Mouse (Mus musculus): ENCODE results near the gene Surf4. TPM values are rescaled to one million over a fixed set of nuclear protein-coding genes. Genes with fewer than 3 reads are reported as not detected.
A peak's percentile ranks its signal among the peaks of the same experiment; 100 is the strongest.
"Not testable (repeated sequence)": the region's sequence is repeated elsewhere in the genome, so short reads cannot be mapped to it uniquely, and the experiment has no call there.

Surf4 gene
- total RNA-seq, 2 experiments from 2014 or later: 77.9 to 83.1 TPM

GRCm38 (mm10) chr2:26905936-26906335 is 27.8 kb downstream of the Surf4 start:
- DNase-seq: no peak

GRCm38 (mm10) chr2:26903311-26903710 is 30.4 kb downstream of the Surf4 start:
- no peak for DNase-seq

GRCm38 (mm10) chr2:26902467-26903220 is 31.1 kb downstream of the Surf4 start, which contains the start of gene Surf6:
Surf6 (minus strand) TSS chr2:26902879.
- DNase-seq: peak; percentile 96 to 97

- DNase-seq: no peak
These were observed 31.8 kb downstream of the Surf4 start for GRCm38 (mm10) chr2:26901834-26902400.

- DNase-seq: no peak
These were observed 33.0 kb downstream of the Surf4 start for GRCm38 (mm10) chr2:26900731-26901130.

GRCm38 (mm10) chr2:26895898-26896297 is 37.8 kb downstream of the Surf4 start:
- DNase-seq: no peak

GRCm38 (mm10) chr2:26886170-26886569 is 47.6 kb downstream of the Surf4 start:
- not testable (repeated sequence) for DNase-seq

- not testable (repeated sequence) for DNase-seq
These were observed 48.2 kb downstream of the Surf4 start for GRCm38 (mm10) chr2:26885541-26885940.

- DNase-seq: no peak
These were observed 55.2 kb downstream of the Surf4 start for GRCm38 (mm10) chr2:26878571-26878970.

GRCm38 (mm10) chr2:26870666-26871065 is 63.1 kb downstream of the Surf4 start:
- no peak for DNase-seq

Other genes starting within 250 kb of the Surf4 start
- not detected for gene Abo, start 68.9 kb downstream of the Surf4 start, total RNA-seq (2021)
- 10 to 100 TPM; 11.7 to 14.2 TPM for gene Surf6, start 31.0 kb downstream of the Surf4 start, total RNA-seq (2021)
- gene Med22, start 23.3 kb downstream of the Surf4 start, total RNA-seq (2021): 10 to 100 TPM; 24.7 to 25.6 TPM
- 100 to 1,000 TPM; 282 to 289 TPM for gene Rpl7a, start 23.2 kb downstream of the Surf4 start, total RNA-seq (2021)
- 10 to 100 TPM; 12.8 to 15.3 TPM for gene Surf2, start 17.6 kb downstream of the Surf4 start, total RNA-seq (2021)
- 10 to 100 TPM; 61.3 to 61.6 TPM for gene Surf1, start 17.4 kb downstream of the Surf4 start, total RNA-seq (2021)
- not detected for gene Stkld1, start 119 bp upstream of the Surf4 start, total RNA-seq (2021)
- 10 to 100 TPM; 11.1 to 12.1 TPM for gene Rexo4, start 30.5 kb upstream of the Surf4 start, total RNA-seq (2021)
- gene Adamts13, start 39.5 kb upstream of the Surf4 start, total RNA-seq (2021): not detected
- gene Cacfd1, start 76.0 kb upstream of the Surf4 start, total RNA-seq (2021): 10 to 100 TPM; 45.6 to 48.8 TPM
- gene Slc2a6, start 94.1 kb upstream of the Surf4 start, total RNA-seq (2021): under 1 TPM; 0.17 to 0.31 TPM
- not detected for gene Mymk, start 138.3 kb upstream of the Surf4 start, total RNA-seq (2021)
- gene Adamtsl2, start 145.5 kb upstream of the Surf4 start, total RNA-seq (2021): 10 to 100 TPM in 1 of 2 experiments, 1 to 10 TPM in 1; 4.5 to 10.1 TPM
- under 1 TPM; 0.37 to 0.39 TPM for gene Fam163b, start 208.6 kb upstream of the Surf4 start, total RNA-seq (2021)
- 1 to 10 TPM; 1.6 to 1.7 TPM for gene Dbh, start 231.3 kb upstream of the Surf4 start, total RNA-seq (2021)

Data from heart, adult 18-20 months (tissue).